Mouse (Mus musculus) heart, embryonic 15.5 days (tissue): ENCODE results near the gene Ifi35. TPM values are rescaled to one million over a fixed set of nuclear protein-coding genes. Genes with fewer than 3 reads are reported as not detected.
"Not testable (repeated sequence)": the region's sequence is repeated elsewhere in the genome, so short reads cannot be mapped to it uniquely, and the experiment has no call there.

ENCODE experiments used
- ATAC-seq: fragments of 200-750 bp; cut with Nextera tagmentation; replicated peaks from 2 replicates; pipeline ENCODE4 v1.8.0; 2017; ENCODE audit warnings: low read depth, moderate TSS enrichment; ENCODE audit not compliant: insufficient number of reproducible peaks, insufficient read depth, low FRiP score
- H3K27ac ChIP-seq: fragments of 300-500 bp; sonication (generic); 2 replicates; pipeline ENCODE4 v1.5.1; 2015; ENCODE audit warnings: mild to moderate bottlenecking, inconsistent platforms
- H3K27me3 ChIP-seq: fragments of 300-500 bp; sonication (generic); 2 replicates; pipeline ENCODE4 v1.6.1; 2015; ENCODE audit warnings: inconsistent platforms
- H3K36me3 ChIP-seq: fragments of 300-500 bp; sonication (generic); 2 replicates; pipeline ENCODE4 v1.6.1; 2015; ENCODE audit warnings: mild to moderate bottlenecking, inconsistent platforms
- H3K4me1 ChIP-seq: fragments of 300-500 bp; sonication (generic); replicated peaks from 2 replicates; pipeline ENCODE4 v1.6.1; 2015; ENCODE audit warnings: inconsistent platforms
- H3K4me2 ChIP-seq: fragments of 300-500 bp; sonication (generic); 2 replicates; pipeline ENCODE4 v1.6.1; 2015; ENCODE audit warnings: inconsistent platforms, mild to moderate bottlenecking, moderate library complexity
- H3K4me3 ChIP-seq: fragments of 300-500 bp; sonication (generic); 2 replicates; pipeline ENCODE4 v1.5.1; 2015; ENCODE audit warnings: mild to moderate bottlenecking, inconsistent platforms
- H3K9ac ChIP-seq: fragments of 300-500 bp; sonication (generic); 2 replicates; pipeline ENCODE4 v1.6.1; 2015; ENCODE audit warnings: mild to moderate bottlenecking, inconsistent platforms
- H3K9me3 ChIP-seq: fragments of 300-500 bp; sonication (generic); replicated peaks from 2 replicates; pipeline ENCODE4 v1.6.1; 2016; ENCODE audit warnings: inconsistent platforms
- WGBS: fragments of 180-500 bp; shearing (Covaris S2); methylation state at CpG from one replicate; pipeline ENCODE4 v1.1.7; 2015; ENCODE audit warnings: mixed read lengths; 5-methylcytosine and 5-hydroxymethylcytosine counted together
- polyA plus RNA-seq: library from polyadenylated mRNA; unstranded; fragments of >200 nt; fragmentation: Nextera tagmentation; extraction: Ambion mirVana; gene quantifications from 2 replicates; pipeline ENCODE4 v1.2.1, GENCODE M21; 2015

The Ifi35 gene
- polyA plus RNA-seq, 1 experiment from 2014 or later: 18.0 TPM

- H3K27me3 ChIP-seq, H3K36me3 ChIP-seq, ATAC-seq, H3K27ac ChIP-seq, H3K9ac ChIP-seq, H3K4me2 ChIP-seq, H3K9me3 ChIP-seq, H3K4me3 ChIP-seq: not testable (repeated sequence)
- H3K4me1 ChIP-seq: peaks cover 17% of the 10 kb centered on the region
- WGBS: 83% methylated on average over 4 of the region's 4 CpGs
Measured at GRCm38 (mm10) chr11:101449596-101449995, 1.4 kb downstream of the Ifi35 start.

GRCm38 (mm10) chr11:101450394-101450793, 2.2 kb downstream of the Ifi35 start:
- H3K27me3 ChIP-seq: no peaks in the 10 kb centered on the region
- H3K9me3 ChIP-seq: no peaks in the 10 kb centered on the region
- WGBS: 72% methylated on average over 3 of the region's 3 CpGs
- no peak overlapping the region for H3K27ac ChIP-seq
- H3K4me3 ChIP-seq: no peak overlapping the region
- no peak overlapping the region for H3K9ac ChIP-seq
- peaks cover 2% of the 10 kb centered on the region; the same call in 1 of the 2 replicates for H3K36me3 ChIP-seq
- H3K4me1 ChIP-seq: peaks cover 14% of the 10 kb centered on the region
- H3K4me2 ChIP-seq: no peak overlapping the region
- no peak for ATAC-seq

DNA sequence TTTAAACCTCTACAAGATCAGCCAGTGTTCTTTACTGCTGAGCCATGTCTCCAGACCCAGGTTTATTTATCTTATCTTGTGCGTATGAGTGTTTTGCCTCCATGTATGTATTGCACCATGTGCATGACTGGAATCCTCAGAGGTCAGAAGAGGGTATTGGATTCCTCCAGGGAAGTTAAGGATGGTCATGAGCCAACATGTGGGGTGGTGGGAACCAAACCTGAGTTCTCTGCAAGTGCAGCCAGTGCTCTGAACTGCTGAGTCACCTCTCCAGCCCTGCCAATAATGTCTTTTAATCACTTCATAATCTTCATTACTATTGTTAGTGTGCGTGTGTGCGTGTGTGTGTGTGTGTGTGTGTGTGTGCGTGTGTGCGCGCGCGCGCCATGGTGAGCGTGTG, 3.3 kb downstream of the Ifi35 start:
- Histone ChIP-seq H3K4me2 (no peak overlapping the region), H3K27me3 (no peaks in the 10 kb centered on the region), H3K9ac (no peak overlapping the region), H3K9me3 (no peaks in the 10 kb centered on the region), H3K27ac (no peak overlapping the region), H3K36me3 (0 out of 2 replicates have a peak, but pooled peaks cover under 1% of the 10 kb centered on the region), H3K4me3 (no peak overlapping the region), H3K4me1 (peaks cover 14% of the 10 kb centered on the region)
- no peak for ATAC-seq
- WGBS: 93% methylated on average over 10 of the region's 10 CpGs

DNA sequence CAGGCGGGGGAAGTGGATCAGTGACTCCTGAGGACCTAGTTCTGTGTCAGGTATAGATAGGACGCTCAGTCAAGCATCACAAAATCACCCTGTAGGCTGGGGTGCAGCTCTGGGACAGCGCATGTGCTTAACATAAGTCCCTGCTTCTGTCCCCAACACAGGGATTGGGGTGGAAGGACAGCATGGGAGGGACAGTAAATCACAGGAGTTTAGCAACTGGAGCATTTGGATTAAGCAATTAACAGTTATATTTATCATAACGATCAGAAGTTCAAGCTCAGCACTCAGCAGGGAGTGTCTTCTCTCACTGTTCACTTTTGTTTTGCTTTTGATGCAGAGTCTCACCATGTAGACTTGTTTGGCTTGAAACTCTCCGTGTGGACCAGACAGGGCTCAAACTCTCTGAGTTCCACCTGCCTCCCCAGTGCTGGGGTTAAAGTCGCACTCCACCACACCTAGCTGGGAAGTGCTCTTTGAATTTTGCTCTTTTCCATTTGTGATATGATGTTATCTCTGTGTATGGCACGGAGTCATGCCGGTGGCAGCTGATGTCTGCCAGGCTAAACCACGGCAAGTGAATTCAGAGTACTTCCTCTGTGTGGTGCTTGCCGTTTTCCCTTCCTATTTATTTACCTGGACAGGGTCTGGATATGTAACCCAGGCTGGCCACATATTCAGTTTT, 4.0 kb downstream of the Ifi35 start:
- H3K4me1 ChIP-seq: peaks cover 14% of the 10 kb centered on the region
- ATAC-seq: no peak
- no peak overlapping the region for H3K4me2 ChIP-seq
- peaks cover 7% of the 10 kb centered on the region; the same call in 1 of the 2 replicates for H3K36me3 ChIP-seq
- 56% methylated on average over 10 of the region's 10 CpGs for WGBS
- H3K27ac ChIP-seq: no peak overlapping the region
- H3K9ac ChIP-seq: no peak overlapping the region
- no peak overlapping the region for H3K4me3 ChIP-seq
- no peaks in the 10 kb centered on the region for H3K27me3 ChIP-seq
- H3K9me3 ChIP-seq: no peaks in the 10 kb centered on the region

GRCm38 (mm10) chr11:101454702-101455101, 6.5 kb downstream of the Ifi35 start:
- Histone ChIP-seq H3K4me3 (no peak overlapping the region), H3K36me3 (peaks cover 31% of the 10 kb centered on the region), H3K9me3 (no peaks in the 10 kb centered on the region), H3K27ac (no peak overlapping the region), H3K4me2 (no peak overlapping the region), H3K4me1 (peaks cover 4% of the 10 kb centered on the region; the same call in 1 of the 2 replicates), H3K27me3 (no peaks in the 10 kb centered on the region), H3K9ac (no peak overlapping the region)
- no peak for ATAC-seq
- WGBS: 74% methylated on average over 6 of the region's 6 CpGs

GRCm38 (mm10) chr11:101455627-101456026, 7.4 kb downstream of the Ifi35 start:
- Histone ChIP-seq H3K27me3 (no peaks in the 10 kb centered on the region), H3K36me3 (peaks cover 40% of the 10 kb centered on the region), H3K27ac (no peak overlapping the region), H3K9me3 (no peaks in the 10 kb centered on the region), H3K4me1 (peaks cover 3% of the 10 kb centered on the region; the same call in 1 of the 2 replicates), H3K4me2 (no peak overlapping the region), H3K4me3 (no peak overlapping the region), H3K9ac (no peak overlapping the region)
- ATAC-seq: no peak
- WGBS: 88% methylated on average over 7 of the region's 7 CpGs

DNA sequence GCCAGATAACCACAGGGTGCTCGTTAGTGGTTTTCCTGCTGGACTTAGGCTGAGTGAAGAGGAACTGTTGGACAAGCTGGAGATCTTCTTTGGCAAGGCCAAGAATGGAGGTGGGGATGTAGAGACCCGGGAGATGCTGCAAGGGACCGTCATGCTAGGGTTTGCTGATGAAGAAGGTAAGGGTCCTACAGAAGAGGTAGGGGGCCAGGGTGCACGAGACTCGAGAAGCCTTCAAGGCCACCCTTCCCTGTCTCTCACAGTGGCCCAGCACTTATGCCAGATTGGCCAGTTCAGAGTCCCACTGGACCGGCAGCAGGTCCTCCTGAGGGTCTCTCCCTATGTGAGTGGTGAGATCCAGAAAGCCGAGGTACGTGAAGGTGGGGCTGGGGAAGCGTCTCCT, 9.4 kb downstream of the Ifi35 start:
- Histone ChIP-seq H3K9me3 (no peaks in the 10 kb centered on the region), H3K36me3 (peaks cover 59% of the 10 kb centered on the region)

GRCm38 (mm10) chr11:101458217-101458616, 10.0 kb downstream of the Ifi35 start:
- Histone ChIP-seq H3K4me2 (no peak overlapping the region), H3K9ac (no peak overlapping the region), H3K4me3 (no peak overlapping the region), H3K27ac (no peak overlapping the region), H3K4me1 (peaks cover 12% of the 10 kb centered on the region), H3K9me3 (no peaks in the 10 kb centered on the region), H3K36me3 (peaks cover 60% of the 10 kb centered on the region), H3K27me3 (no peaks in the 10 kb centered on the region)
- 84% methylated on average over 12 of the region's 12 CpGs for WGBS
- ATAC-seq: no peak

More for the DNA sequence above, 9.4 kb downstream of the Ifi35 start:
- H3K4me2 ChIP-seq: no peak overlapping the region
- 86% methylated on average over 9 of the region's 9 CpGs for WGBS
- no peak overlapping the region for H3K4me3 ChIP-seq
- H3K9ac ChIP-seq: no peak overlapping the region
- ATAC-seq: no peak
- peaks cover 6% of the 10 kb centered on the region for H3K4me1 ChIP-seq
- H3K27me3 ChIP-seq: no peaks in the 10 kb centered on the region
- no peak overlapping the region for H3K27ac ChIP-seq

- Histone ChIP-seq H3K4me1 (peaks cover 26% of the 10 kb centered on the region), H3K4me3 (no peak overlapping the region), H3K9me3 (no peaks in the 10 kb centered on the region), H3K27me3 (no peaks in the 10 kb centered on the region), H3K4me2 (no peak overlapping the region), H3K9ac (no peak overlapping the region), H3K36me3 (peaks cover 60% of the 10 kb centered on the region), H3K27ac (no peak overlapping the region)
- WGBS: 43% methylated on average over 5 of the region's 6 CpGs
- no peak for ATAC-seq
Measured at GRCm38 (mm10) chr11:101459716-101460115, 11.5 kb downstream of the Ifi35 start.

DNA sequence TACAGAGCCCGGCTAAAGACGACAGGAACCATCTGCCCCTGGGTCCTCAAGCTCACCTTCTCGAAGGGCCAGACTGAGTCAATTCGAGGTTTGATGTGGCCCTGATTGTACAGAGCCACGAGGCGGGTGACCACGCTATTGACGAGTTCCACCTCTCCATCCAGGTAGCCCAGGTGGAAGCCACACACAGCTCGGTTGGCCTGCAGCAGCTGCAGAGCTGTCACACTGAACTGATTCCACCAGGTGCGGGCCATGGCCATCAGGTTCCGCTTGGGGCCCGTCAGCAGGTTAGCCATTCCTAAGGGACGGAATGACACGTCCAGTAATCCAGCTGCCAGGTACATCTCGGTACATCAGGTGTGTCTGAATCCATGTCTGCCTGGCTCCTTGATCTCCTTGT, 12.1 kb downstream of the Ifi35 start:
- Histone ChIP-seq H3K4me1 (peaks cover 29% of the 10 kb centered on the region), H3K9me3 (no peaks in the 10 kb centered on the region), H3K27me3 (no peaks in the 10 kb centered on the region), H3K4me2 (no peak overlapping the region), H3K27ac (no peak overlapping the region), H3K4me3 (no peak overlapping the region), H3K36me3 (peaks cover 60% of the 10 kb centered on the region), H3K9ac (no peak overlapping the region)
- no peak for ATAC-seq
- WGBS: 79% methylated on average over 15 of the region's 15 CpGs

GRCm38 (mm10) chr11:101462141-101462540, 13.9 kb downstream of the Ifi35 start:
- no peaks in the 10 kb centered on the region for H3K27me3 ChIP-seq
- no peak overlapping the region for H3K27ac ChIP-seq
- ATAC-seq: no peak
- peaks cover 54% of the 10 kb centered on the region for H3K36me3 ChIP-seq
- peaks cover 38% of the 10 kb centered on the region for H3K4me1 ChIP-seq
- no peak overlapping the region for H3K4me2 ChIP-seq
- no peak overlapping the region for H3K4me3 ChIP-seq
- H3K9ac ChIP-seq: no peak overlapping the region
- no peaks in the 10 kb centered on the region for H3K9me3 ChIP-seq
- 84% methylated on average over 14 of the region's 14 CpGs for WGBS
